Mouse (Mus musculus): ENCODE data around the gene Erfe.

- no peak for TF ChIP-seq CTCF (IDR thresholded peaks at IDR 0.05; ENCODE audit: low read depth, low read length)
- no peak for TF ChIP-seq POLR2A (IDR thresholded peaks at IDR 0.05; ENCODE audit: borderline replicate concordance, low read depth, low read length)
Observed at GRCm38 (mm10) chr1:91411631-91412285, 45.5 kb downstream of the Erfe start.
